Mouse (Mus musculus) G1E-ER4 (cell line): ENCODE results near the gene Tbcb. TPM values are rescaled to one million over a fixed set of nuclear protein-coding genes. Genes with fewer than 3 reads are reported as not detected.

Experiments
- GATA1 ChIP-seq: IDR thresholded peaks from one replicate; pipeline ENCODE4 v1.8.0; 2012; ENCODE audit warnings: low read length, inconsistent platforms
- polyA plus RNA-seq: library from polyadenylated mRNA; stranded (reverse); fragments of >175 nt; gene quantifications from 2 replicates; pipeline ENCODE4 v1.2.3, GENCODE M21; 2012

Tbcb gene
- polyA plus RNA-seq, 1 experiment = 70.9 TPM

DNA sequence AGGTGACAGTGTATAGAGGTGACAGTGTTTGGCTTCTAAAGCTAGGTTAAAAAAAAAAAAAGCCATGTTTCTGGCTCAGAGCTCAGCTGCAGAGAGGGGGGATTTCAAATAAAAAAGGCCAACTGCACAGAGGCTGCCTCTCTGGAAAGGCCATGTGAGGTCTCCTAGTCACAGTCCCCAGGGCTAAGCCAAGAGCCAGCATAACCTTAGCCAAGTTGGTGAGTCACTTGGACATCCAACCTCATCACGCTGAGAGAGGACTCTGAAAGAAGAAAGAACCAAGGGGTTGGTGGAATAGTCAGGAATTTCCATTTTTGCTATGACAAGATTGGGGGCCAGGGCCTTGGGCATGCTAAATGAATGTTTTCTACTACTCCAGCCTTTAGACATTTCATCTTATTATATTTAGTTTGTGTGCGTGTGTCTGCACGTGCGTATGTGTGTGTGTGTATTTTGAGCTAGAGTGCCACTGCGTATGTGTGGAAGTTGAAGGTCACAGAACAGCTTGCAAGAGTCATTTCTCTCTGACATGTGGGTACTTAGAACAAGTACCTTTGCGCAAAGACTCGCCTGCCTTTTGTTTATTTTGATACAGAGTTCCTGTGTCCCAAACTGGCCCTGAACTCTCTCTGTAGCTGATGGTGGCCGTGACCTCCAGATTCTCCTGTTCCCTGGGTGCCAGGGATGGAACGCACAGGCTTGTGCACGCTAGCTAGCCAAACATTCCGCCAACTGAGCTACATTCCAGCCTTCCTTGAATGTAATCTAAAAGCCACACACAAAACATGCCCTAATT lies 29.0 kb downstream of the Tbcb start:
- TF ChIP-seq GATA1 = no peak

GRCm38 (mm10) chr7:30200200-30200599 lies 31.9 kb downstream of the Tbcb start:
- no peak for TF ChIP-seq GATA1

GRCm38 (mm10) chr7:30199498-30200139 lies 32.5 kb downstream of the Tbcb start:
- no peak for TF ChIP-seq GATA1

DNA sequence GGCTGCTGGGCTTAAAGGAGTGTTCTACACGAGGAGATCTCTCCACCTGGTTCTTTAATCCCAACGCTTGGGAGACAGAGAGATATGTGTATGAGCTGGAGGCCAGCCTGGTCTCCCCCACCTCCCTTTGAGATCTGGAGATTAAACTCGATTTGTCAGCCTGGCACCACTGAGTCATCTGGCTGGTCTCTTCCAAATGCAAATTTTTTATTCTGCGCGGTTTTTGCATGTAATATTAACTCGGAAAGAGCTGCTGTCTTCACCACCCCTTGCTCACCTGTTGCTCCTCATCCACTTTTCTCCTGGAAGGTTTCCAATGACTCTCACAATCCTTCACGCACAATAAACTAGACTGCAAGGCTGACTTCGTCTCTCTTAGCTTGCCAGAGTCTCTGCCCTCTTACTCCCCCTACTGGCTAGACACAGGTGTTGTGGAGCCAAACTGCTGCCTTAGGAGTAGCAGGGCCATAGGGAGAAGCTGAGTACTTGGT lies 33.5 kb downstream of the Tbcb start, which contains the start of gene Capns1:
Capns1 (minus strand) TSS at position 331 of the 491 bp plus-strand sequence.
- TF ChIP-seq GATA1 = no peak

DNA sequence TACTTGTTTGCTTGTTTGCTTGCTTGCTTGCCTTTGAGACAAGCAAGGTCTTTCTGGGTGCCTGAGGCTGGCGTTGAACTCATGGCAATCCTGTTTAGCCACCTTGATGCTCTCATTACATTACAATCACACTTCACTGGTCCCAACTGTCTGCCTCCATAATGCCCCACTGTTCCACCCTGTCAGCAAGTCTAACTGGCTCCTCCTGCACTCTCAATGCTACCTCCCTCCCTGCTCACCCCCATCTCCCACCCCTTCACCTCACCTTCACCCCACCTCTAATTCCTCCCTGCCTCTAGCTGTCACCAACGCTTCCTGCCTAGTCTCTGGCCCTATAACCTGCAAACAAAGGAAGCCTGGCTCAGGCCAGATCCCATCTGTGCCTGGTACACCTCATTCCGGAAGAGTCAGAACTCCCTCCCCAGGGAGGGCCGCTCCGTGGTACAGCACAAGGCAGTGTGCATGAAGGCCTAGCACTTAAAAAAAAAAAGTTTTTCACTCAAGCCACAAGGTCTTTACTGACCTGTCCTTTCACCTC lies 34.4 kb downstream of the Tbcb start:
- TF ChIP-seq GATA1 = no peak

- TF ChIP-seq GATA1 = no peak
Measured at GRCm38 (mm10) chr7:30196171-30196570, 35.9 kb downstream of the Tbcb start.

- no peak for TF ChIP-seq GATA1
Measured at GRCm38 (mm10) chr7:30195461-30195860, 36.6 kb downstream of the Tbcb start.

GRCm38 (mm10) chr7:30194884-30195283 lies 37.2 kb downstream of the Tbcb start:
- no peak for TF ChIP-seq GATA1

DNA sequence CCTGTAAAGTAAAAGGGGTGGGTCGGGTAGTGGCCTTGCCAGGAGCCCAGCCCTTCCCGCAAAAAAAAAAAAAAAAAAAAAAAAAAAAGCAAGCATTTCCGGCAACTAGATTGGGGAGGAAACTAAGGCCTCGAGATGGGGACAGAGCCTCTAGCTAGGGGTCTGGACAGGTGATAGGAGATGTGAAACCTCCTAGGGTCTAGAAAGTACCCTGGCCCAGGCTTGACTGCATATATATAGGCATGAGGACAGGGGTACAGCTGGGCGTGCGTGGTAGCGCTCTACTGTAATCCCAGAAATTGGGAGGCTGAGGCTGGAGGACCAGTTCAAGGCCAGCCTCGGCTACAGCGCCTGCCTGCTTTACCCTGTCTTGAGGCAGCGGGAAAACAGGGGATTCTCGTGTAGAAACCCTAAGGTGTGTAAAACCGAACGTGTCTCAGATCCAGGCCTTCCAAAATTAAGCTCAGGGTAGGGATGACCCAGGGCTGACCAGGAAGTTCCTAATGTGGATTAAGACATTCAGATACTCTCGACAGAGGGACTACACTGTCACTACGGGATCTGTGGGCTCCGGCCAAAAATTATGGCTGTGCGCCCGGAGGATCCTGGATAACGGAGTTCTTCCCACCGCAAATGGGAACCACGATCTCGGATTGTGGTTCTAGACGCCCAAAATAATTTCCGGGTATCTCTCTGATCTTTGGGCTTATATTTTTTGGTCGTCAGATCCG lies 37.8 kb downstream of the Tbcb start:
- TF ChIP-seq GATA1 = no peak

- TF ChIP-seq GATA1 = no peak
Measured at GRCm38 (mm10) chr7:30193581-30194100, 38.4 kb downstream of the Tbcb start.

DNA sequence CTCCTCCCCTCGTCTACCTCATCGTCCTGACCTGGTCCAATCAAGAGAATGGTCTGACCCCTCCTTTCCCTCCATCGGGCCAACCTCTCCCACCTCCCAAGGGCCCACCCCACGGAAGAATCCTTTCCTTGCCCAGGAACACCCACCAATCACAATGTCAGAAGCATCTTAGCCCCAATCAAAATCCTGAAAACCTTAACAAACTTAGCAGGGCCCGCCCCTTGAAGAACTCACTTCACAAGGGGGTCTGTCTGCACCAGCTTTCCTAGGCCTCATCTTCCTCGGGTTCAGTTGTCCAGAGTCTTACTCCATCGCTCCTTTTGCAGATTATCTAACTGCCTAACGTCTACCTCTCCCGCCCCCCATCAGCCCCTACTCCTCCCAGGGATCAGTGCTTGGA lies 39.1 kb downstream of the Tbcb start:
- TF ChIP-seq GATA1 = no peak

- TF ChIP-seq GATA1 = no peak
Measured at GRCm38 (mm10) chr7:30192088-30192487, 40.0 kb downstream of the Tbcb start.

DNA sequence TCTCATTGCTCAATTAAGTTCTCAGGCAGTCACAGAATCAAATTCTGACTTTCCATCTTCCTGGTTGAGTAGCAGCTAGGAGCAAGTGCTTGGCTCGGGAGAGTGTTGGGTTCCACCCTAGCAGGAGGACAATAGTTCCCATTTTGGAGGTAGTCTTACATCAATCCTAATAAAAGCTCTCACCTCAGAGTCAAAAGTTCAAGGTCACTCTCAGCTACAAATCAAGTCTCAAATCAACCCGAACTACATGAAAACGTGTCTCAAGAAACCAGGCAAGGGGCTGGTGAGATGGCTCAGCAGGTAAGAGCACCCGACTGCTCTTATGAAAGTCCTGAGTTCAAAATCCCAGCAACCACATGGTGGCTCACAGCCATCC lies 43.0 kb downstream of the Tbcb start:
- no peak for TF ChIP-seq GATA1

DNA sequence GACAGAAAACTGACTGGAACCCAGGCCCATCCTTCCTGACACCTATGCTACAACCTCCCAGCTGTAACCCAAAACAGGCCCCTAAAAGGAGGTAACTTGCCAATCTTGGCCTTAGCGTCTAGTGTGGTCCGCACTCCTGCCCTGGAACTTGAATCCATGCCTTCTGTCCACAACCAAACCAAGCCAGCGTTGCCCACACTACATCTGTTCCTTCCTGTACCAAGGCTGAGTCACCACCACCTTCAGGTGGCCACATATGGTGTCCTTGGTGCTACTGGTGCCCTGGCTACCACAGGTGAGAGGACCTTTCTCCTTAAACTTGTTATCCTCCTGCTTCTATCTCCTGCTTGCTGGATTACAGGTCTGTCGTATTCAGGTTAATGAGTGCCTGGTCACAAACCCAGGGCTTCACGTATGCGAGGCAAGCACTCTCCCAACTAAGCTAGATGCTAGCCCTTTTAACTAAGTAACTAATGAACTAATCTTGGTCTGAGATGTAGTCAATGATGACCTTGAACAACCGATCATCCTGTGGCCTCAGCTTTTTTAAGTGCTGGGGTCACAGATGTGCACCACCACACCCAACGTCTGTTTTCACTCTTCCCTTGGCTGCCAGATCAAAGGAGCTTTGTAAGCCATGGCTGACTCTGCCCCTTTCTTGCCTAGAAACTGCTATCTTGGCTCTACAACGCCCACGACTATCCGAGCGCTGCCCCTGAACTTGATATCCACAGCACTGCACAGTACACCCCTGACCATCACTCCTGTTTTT lies 43.5 kb downstream of the Tbcb start:
- TF ChIP-seq GATA1 = no peak

- no peak for TF ChIP-seq GATA1
Measured at GRCm38 (mm10) chr7:30184641-30185348, 47.3 kb downstream of the Tbcb start.
